Mouse (Mus musculus) spleen, adult 2 months (tissue): ENCODE data around the gene Rapsn. TPM values are rescaled to one million over a fixed set of nuclear protein-coding genes. Genes with fewer than 3 reads are reported as not detected.

Source experiments
- DNase-seq, 2 experiments: peaks; one replicate each; pipeline versions ENCODE4 v3.0.0 to v3.0.0-alpha.2; 2012 to 2021; ENCODE audit warnings: low spot score in 2 of 2, low read depth in 1 of 2
- H3K27ac ChIP-seq: fragments of 200-500 bp; 2 replicates; pipeline ENCODE4 v1.5.1; 2012; ENCODE audit warnings: low read length, inconsistent platforms; ENCODE audit not compliant: insufficient read depth
- H3K27me3 ChIP-seq: fragments of 200-500 bp; 2 replicates; pipeline ENCODE4 v1.6.1; 2012; ENCODE audit warnings: mild to moderate bottlenecking, moderate library complexity, low read length, inconsistent platforms; ENCODE audit not compliant: control insufficient read depth, insufficient read depth
- H3K36me3 ChIP-seq: fragments of 200-500 bp; 2 replicates; pipeline ENCODE4 v1.6.1; 2012; ENCODE audit warnings: mild to moderate bottlenecking, low read length, inconsistent platforms; ENCODE audit not compliant: control insufficient read depth, insufficient read depth
- H3K4me1 ChIP-seq: fragments of 200-500 bp; 2 replicates; pipeline ENCODE4 v1.6.1; 2011; ENCODE audit warnings: inconsistent platforms; ENCODE audit not compliant: control insufficient read depth, insufficient read depth, insufficient read length
- H3K4me3 ChIP-seq: fragments of 200-500 bp; 2 replicates; pipeline ENCODE4 v1.5.1; 2011; ENCODE audit warnings: mild to moderate bottlenecking, inconsistent platforms; ENCODE audit not compliant: insufficient read depth, insufficient read length; ENCODE audit errors: extremely low read depth
- CTCF ChIP-seq: fragments of 200-500 bp; IDR thresholded peaks from 2 replicates; pipeline ENCODE4 v1.5.1; 2011; ENCODE audit warnings: mild to moderate bottlenecking, inconsistent platforms; ENCODE audit not compliant: insufficient read depth, insufficient read length, insufficient replicate concordance; ENCODE audit errors: extremely low read depth
- POLR2A ChIP-seq: fragments of 200-500 bp; IDR thresholded peaks from 2 replicates; pipeline ENCODE4 v1.6.1; 2011; ENCODE audit warnings: low read depth, low read length, inconsistent platforms
- WGBS: fragments of 180-500 bp; shearing (Covaris S2); methylation state at CpG from one replicate; pipeline ENCODE4 v1.1.7; 2018; 5-methylcytosine and 5-hydroxymethylcytosine counted together
- polyA plus RNA-seq: library from polyadenylated mRNA; depleted of rRNA; stranded (reverse); fragments of >200 nt; gene quantifications from 2 replicates; pipeline ENCODE4 v1.2.3, GENCODE M21; 2012; rRNA removed

The Rapsn gene
- polyA plus RNA-seq, 1 experiment: 1.6 TPM

DNA sequence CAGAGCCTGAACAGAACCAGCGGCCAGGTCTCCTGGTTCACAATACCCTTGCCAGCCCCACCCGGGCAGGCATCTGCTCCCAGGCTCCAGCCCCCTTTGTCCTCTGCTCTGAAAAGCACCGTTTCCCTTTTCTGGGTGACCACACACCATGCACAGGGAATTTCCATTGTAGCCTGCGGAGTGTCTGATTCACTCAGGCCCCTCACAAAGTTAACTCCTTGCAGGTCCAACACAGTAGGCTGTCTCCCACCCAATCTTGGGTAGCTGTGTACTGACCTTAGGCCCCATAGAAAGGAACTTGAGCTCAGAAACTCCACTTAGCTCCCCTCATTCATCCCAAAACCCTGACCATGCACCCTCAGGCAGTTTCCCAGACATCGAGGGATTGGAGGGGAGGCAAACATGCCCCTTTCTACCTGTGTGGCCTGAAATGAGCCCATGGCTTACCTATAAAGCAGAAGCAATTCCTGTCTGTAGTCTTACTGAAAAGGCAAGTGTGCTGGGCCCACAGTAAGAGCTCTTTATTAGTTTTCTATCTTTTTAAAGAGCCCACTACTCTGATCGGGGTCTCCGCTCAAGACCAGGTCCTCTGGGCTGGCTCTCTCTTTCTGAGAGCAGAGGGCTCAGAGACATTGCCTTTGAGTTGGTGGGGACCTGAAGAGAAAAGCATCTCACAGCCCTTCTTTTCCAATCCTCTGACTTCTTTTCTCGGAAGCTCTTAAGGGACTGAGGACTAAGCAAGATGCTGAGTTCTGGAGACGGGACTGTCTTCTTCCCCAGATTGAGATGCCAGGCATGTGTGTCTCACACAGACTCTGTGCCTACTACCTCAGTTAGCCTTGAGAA is 51.2 kb downstream of the Rapsn start:
- WGBS: 79% methylated on average over 9 of the region's 9 CpGs
- Histone ChIP-seq H3K36me3 (no peaks in the 10 kb centered on the region), H3K27me3 (no peaks in the 10 kb centered on the region), H3K4me3 (no peak overlapping the region), H3K27ac (peak overlapping the region; percentile 76), H3K4me1 (peaks cover 43% of the 10 kb centered on the region)
- TF ChIP-seq CTCF (no peak), POLR2A (no peak)
- DNase-seq: no peak

DNA sequence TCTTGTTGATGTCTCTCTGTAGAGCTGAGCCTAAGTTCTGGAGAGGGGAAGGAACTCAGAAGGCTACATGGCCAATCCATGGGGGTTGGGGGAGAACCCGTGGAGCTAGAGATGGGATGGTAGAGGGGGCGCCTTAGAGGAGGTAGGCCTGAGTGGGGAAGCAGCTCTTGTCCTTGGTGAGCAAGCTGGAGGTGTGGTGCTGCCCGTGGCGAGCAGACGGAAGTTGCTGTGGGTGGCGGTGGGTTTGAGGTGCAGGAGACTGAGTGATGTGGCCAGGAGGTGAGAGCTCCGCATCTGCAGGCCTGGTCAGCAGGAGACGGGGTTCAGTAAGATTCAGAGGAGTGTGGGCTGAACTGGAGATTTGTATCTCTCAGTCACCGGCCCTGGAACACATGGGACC is 52.0 kb downstream of the Rapsn start:
- 19% methylated on average over 9 of the region's 9 CpGs for WGBS
- H3K27ac ChIP-seq: peak overlapping the region; percentile 54
- H3K4me1 ChIP-seq: peaks cover 34% of the 10 kb centered on the region
- DNase-seq: no peak
- TF ChIP-seq POLR2A (no peak), CTCF (no peak)
- no peak overlapping the region for H3K4me3 ChIP-seq
- no peaks in the 10 kb centered on the region for H3K36me3 ChIP-seq
- H3K27me3 ChIP-seq: no peaks in the 10 kb centered on the region

DNA sequence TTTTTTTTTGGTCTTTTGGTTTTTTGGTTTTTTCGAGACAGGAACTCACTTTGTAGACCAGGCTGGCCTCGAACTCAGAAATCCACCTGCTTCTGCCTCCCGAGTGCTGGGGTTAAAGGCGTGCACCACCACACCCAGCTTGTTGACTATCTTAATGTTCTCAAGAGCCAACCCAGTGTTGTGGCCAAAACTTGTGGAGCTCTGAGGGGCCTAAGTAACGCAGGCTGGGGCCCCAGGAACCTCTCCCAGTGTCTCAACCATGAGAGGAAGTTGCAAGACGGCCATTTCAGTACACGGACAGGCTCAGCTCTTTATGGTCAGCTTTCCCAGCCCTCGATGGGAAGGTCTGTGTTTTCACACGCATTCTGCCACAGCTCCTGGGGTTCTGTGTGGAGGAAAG is 53.6 kb downstream of the Rapsn start:
- WGBS: 57% methylated on average over 9 of the region's 9 CpGs
- Histone ChIP-seq H3K27ac (peak overlapping the region; percentile 69), H3K4me3 (no peak overlapping the region), H3K36me3 (no peaks in the 10 kb centered on the region), H3K4me1 (peaks cover 19% of the 10 kb centered on the region; the same call in 1 of the 2 replicates), H3K27me3 (no peaks in the 10 kb centered on the region)
- DNase-seq: no peak
- TF ChIP-seq CTCF (no peak), POLR2A (no peak)

DNA sequence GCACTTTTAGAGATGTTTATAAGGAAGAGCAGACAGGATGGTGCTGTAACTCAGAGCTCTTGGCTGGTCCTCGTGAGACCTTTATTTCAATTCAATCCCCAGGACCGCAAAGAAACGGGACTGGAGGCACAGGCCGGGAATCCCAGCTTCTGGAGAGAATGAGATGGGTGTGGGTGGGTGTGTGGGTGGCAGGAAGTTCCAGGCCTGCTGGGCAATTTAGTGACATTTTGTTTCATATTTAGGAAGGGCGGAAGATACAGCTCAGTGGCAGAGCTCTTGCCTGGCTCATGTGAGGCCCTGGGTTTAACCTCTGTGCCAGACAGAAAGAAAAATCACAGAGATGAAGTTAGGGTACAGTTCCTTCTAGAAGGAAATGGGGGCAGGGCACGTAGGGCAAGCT is 54.8 kb downstream of the Rapsn start:
- TF ChIP-seq POLR2A: no peak
- no peak for TF ChIP-seq CTCF
- no peak for DNase-seq
- H3K27ac ChIP-seq: peak overlapping the region; percentile 25; the same call in 1 of the 2 replicates
- H3K27me3 ChIP-seq: no peaks in the 10 kb centered on the region
- no peak overlapping the region for H3K4me3 ChIP-seq
- H3K36me3 ChIP-seq: no peaks in the 10 kb centered on the region
- H3K4me1 ChIP-seq: peaks cover 19% of the 10 kb centered on the region; the same call in 1 of the 2 replicates
- 65% methylated on average over 6 of the region's 6 CpGs for WGBS

DNA sequence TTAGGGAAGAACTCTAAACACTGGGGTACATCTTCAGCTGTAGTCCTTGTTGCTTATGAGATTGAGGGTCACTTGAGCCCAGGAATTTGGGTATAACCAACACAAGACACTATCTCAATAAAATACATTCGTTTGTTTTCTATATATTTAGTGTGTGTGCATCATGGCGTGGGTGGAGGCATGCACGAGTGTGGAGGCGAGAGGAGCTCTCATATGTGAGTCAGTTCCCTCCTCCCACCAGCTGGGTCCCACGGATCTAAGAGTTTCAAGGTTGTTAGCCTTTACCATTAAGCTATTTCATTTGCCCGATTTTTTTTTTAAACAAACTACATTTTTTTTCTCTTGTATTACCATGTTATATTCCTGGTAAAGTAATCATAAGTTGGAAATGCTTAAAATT is 55.4 kb downstream of the Rapsn start:
- DNase-seq: no peak
- Histone ChIP-seq H3K27ac (no peak overlapping the region), H3K27me3 (no peaks in the 10 kb centered on the region), H3K4me3 (no peak overlapping the region), H3K36me3 (no peaks in the 10 kb centered on the region), H3K4me1 (peaks cover 20% of the 10 kb centered on the region; the same call in 1 of the 2 replicates)
- WGBS: 82% methylated on average over 6 of the region's 6 CpGs
- no peak for TF ChIP-seq POLR2A
- no peak for TF ChIP-seq CTCF

Other genes starting within 250 kb of the Rapsn start
- 18.5 and 21.4 TPM in 2 replicates for gene Mtch2, start 188.5 kb upstream of the Rapsn start, polyA plus RNA-seq
- gene C1qtnf4, start 149.8 kb upstream of the Rapsn start, polyA plus RNA-seq: 1.7 and 2.7 TPM in 2 replicates
- gene Kbtbd4, start 130.9 kb upstream of the Rapsn start, polyA plus RNA-seq: 11.8 and 12.1 TPM in 2 replicates
- gene Ndufs3, start 130.8 kb upstream of the Rapsn start, polyA plus RNA-seq: 54.7 and 59.7 TPM in 2 replicates
- gene Celf1, start 95.2 kb upstream of the Rapsn start, polyA plus RNA-seq: 35.3 TPM in 2 replicates
- 37.0 and 43.3 TPM in 2 replicates for gene Psmc3, start 18.4 kb downstream of the Rapsn start, polyA plus RNA-seq
- 31.3 and 35.6 TPM in 2 replicates for gene Slc39a13, start 34.8 kb downstream of the Rapsn start, polyA plus RNA-seq
- 199 and 220 TPM in 2 replicates for gene Spi1, start 46.8 kb downstream of the Rapsn start, polyA plus RNA-seq
- gene Mybpc3, start 82.5 kb downstream of the Rapsn start, polyA plus RNA-seq: 0.31 and 0.50 TPM in 2 replicates
- gene Madd, start 148.2 kb downstream of the Rapsn start, polyA plus RNA-seq: 34.4 and 37.3 TPM in 2 replicates
- 74.4 and 90.0 TPM in 2 replicates for gene Nr1h3, start 167.2 kb downstream of the Rapsn start, polyA plus RNA-seq
- gene Acp2, start 167.3 kb downstream of the Rapsn start, polyA plus RNA-seq: 21.4 and 24.6 TPM in 2 replicates
- gene Ddb2, start 201.4 kb downstream of the Rapsn start, polyA plus RNA-seq: 16.2 and 18.3 TPM in 2 replicates
- gene Pacsin3, start 220.3 kb downstream of the Rapsn start, polyA plus RNA-seq: 2.2 and 3.8 TPM in 2 replicates
- gene Arfgap2, start 229.4 kb downstream of the Rapsn start, polyA plus RNA-seq: 32.0 and 32.7 TPM in 2 replicates